Mouse (Mus musculus) stomach, postnatal 0 days (tissue): Measurements from ENCODE around the gene Emx1.

Source experiments
- CTCF ChIP-seq: IDR thresholded peaks from 2 replicates; pipeline ENCODE4 v1.5.1; 2016; ENCODE audit warnings: antibody characterized with exemption, low read depth, mild to moderate bottlenecking, moderate library complexity
- EP300 ChIP-seq: optimal IDR thresholded peaks from 2 replicates; pipeline ENCODE3; 2016; ENCODE audit warnings: antibody characterized with exemption

- TF ChIP-seq CTCF (no peak), EP300 (no peak)
Observed at GRCm38 (mm10) chr6:85191751-85192440, 4.7 kb downstream of the Emx1 start.
